Mouse (Mus musculus) midbrain, embryonic 12.5 days (tissue): Measurements from ENCODE around the gene Cyld. TPM values are rescaled to one million over a fixed set of nuclear protein-coding genes. Genes with fewer than 3 reads are reported as not detected.

Source experiments
- ATAC-seq: fragments of 200-750 bp; cut with Nextera tagmentation; 2 replicates; pipeline ENCODE4 v1.8.0; 2017; ENCODE audit warnings: low read depth, moderate TSS enrichment, moderate library complexity; ENCODE audit not compliant: low FRiP score
- H3K27ac ChIP-seq: fragments of 300-500 bp; sonication (generic); replicated peaks from 2 replicates; pipeline ENCODE4 v1.5.1; 2016; ENCODE audit warnings: mild to moderate bottlenecking
- H3K27me3 ChIP-seq: fragments of 300-500 bp; sonication (generic); 2 replicates; pipeline ENCODE4 v1.6.1; 2016; ENCODE audit warnings: mild to moderate bottlenecking
- H3K36me3 ChIP-seq: fragments of 300-500 bp; sonication (generic); 2 replicates; pipeline ENCODE4 v1.6.1; 2016
- H3K4me1 ChIP-seq: fragments of 300-500 bp; sonication (generic); 2 replicates; pipeline ENCODE4 v1.6.1; 2016
- H3K4me2 ChIP-seq: fragments of 300-500 bp; sonication (generic); replicated peaks from 2 replicates; pipeline ENCODE4 v1.6.1; 2016; ENCODE audit warnings: mild to moderate bottlenecking, moderate library complexity
- H3K4me3 ChIP-seq: fragments of 300-500 bp; sonication (generic); 2 replicates; pipeline ENCODE4 v1.5.1; 2016; ENCODE audit warnings: mild to moderate bottlenecking
- H3K9ac ChIP-seq: fragments of 300-500 bp; sonication (generic); replicated peaks from 2 replicates; pipeline ENCODE4 v1.6.1; 2016; ENCODE audit warnings: mild to moderate bottlenecking, moderate library complexity
- H3K9me3 ChIP-seq: fragments of 300-500 bp; sonication (generic); 2 replicates; pipeline ENCODE4 v1.6.1; 2016; ENCODE audit warnings: mild to moderate bottlenecking
- WGBS: fragments of 180-500 bp; shearing (Covaris S2); methylation state at CpG from one replicate; pipeline ENCODE4 v1.1.7; 2016; 5-methylcytosine and 5-hydroxymethylcytosine counted together
- polyA plus RNA-seq: library from polyadenylated mRNA; unstranded; fragments of >200 nt; fragmentation: Nextera tagmentation; extraction: Ambion mirVana; gene quantifications from 2 replicates; pipeline ENCODE4 v1.2.1, GENCODE M21; 2016

Gene Cyld
- polyA plus RNA-seq, 1 experiment from 2014 or later: 16.8 TPM

DNA sequence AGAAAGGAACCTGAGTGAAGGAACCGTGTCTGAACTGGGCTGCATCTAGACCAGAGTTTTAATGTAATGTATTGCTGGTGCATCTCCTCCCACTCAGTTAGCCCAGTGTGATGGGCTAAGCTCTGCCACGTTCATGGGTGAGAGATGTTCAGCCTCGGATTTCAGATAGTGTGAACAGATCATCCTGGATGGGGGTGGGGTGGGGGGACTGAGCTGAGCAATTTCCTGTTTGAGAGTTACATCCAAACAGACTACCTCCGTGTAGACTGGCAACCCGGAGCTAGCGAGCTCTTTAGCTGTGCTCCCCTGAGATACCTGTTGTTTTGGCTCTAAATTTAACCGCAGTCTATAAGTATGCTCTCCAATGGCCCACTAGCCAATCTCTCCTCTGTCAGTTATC is 4.9 kb upstream of the Cyld start:
- Histone ChIP-seq H3K27ac (no peak overlapping the region), H3K9me3 (no peaks in the 10 kb centered on the region), H3K4me3 (no peak overlapping the region), H3K9ac (no peak overlapping the region), H3K27me3 (peaks cover 4% of the 10 kb centered on the region; the same call in 1 of the 2 replicates), H3K4me1 (0 out of 2 replicates have a peak, but pooled peaks cover 6% of the 10 kb centered on the region), H3K36me3 (no peaks in the 10 kb centered on the region), H3K4me2 (no peak overlapping the region)
- 61% methylated on average over 7 of the region's 7 CpGs for WGBS
- no peak for ATAC-seq

- Histone ChIP-seq H3K27ac (no peak overlapping the region), H3K4me1 (peaks cover 11% of the 10 kb centered on the region), H3K9me3 (no peaks in the 10 kb centered on the region), H3K4me3 (no peak overlapping the region), H3K9ac (no peak overlapping the region), H3K27me3 (peaks cover 4% of the 10 kb centered on the region; the same call in 1 of the 2 replicates), H3K4me2 (no peak overlapping the region), H3K36me3 (no peaks in the 10 kb centered on the region)
- ATAC-seq: no peak
- 79% methylated on average over 6 of the region's 6 CpGs for WGBS
These were observed 4.0 kb upstream of the Cyld start for GRCm38 (mm10) chr8:88692866-88693265.

DNA sequence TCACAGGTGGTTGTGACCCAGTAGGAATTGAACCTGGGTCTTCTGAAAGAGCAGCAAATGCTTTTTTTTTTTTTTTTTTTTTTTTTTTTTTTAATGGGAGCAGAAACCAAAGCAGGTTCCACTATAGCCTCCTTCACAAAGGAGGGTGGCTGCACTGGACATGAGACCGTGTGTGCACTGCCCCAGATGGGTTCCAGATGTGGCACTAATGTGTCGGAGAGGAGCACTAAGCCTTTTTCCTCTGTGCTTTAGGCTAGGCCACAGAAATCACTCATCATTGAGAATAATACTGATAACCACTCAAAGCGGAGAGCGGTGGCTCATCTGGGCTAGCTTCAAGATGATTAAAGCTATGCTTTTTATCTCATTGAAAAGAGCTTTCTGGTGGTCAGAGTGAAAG is 3.5 kb upstream of the Cyld start:
- Histone ChIP-seq H3K27ac (no peak overlapping the region), H3K9me3 (no peaks in the 10 kb centered on the region), H3K4me2 (no peak overlapping the region), H3K4me3 (no peak overlapping the region), H3K27me3 (peaks cover 4% of the 10 kb centered on the region; the same call in 1 of the 2 replicates), H3K36me3 (no peaks in the 10 kb centered on the region), H3K9ac (no peak overlapping the region), H3K4me1 (peaks cover 13% of the 10 kb centered on the region)
- WGBS: 90% methylated on average over 4 of the region's 4 CpGs
- ATAC-seq: no peak

DNA sequence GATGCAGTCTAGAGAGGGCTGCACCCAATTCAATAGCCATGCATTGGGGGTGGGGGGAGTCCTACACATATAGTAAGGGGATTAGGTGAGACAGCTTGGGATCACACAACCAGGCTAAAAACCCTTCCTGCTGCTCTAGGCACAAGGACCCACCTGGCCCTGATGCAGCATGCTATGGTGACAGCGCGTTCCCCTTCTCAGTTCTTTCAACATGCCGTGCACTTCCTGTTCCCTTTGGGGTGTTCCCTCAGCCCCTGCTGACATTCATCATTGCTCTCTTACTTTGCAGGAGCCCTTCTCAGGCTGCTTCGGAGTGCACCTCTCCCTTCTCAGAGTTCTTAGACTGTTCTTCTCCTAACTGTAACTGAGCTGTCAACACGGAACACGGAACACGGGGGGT is 2.5 kb upstream of the Cyld start:
- H3K36me3 ChIP-seq: no peaks in the 10 kb centered on the region
- no peak for ATAC-seq
- H3K27me3 ChIP-seq: peaks cover 4% of the 10 kb centered on the region; the same call in 1 of the 2 replicates
- no peak overlapping the region for H3K27ac ChIP-seq
- H3K9me3 ChIP-seq: no peaks in the 10 kb centered on the region
- H3K4me3 ChIP-seq: no peak overlapping the region
- no peak overlapping the region for H3K9ac ChIP-seq
- no peak overlapping the region for H3K4me2 ChIP-seq
- H3K4me1 ChIP-seq: peaks cover 13% of the 10 kb centered on the region
- 86% methylated on average over 7 of the region's 7 CpGs for WGBS

DNA sequence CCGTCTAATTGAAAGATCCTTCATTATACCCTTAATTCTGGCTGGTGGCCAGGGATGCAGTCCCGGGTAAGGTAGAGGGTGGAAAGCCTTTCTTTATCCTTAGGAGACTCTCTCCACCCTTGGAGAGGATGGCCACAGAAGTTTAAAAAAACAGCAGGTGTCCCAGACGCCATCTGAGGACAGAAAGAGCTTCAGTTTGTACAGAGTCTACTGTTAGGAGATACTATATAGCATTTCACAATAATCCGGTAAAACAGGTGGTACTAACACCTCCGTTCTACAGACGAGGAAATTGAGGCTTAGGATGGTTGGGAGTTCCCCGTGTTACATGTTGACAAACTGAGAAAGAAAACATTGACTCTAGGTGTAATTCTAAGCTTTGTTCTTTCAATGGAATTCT is 600 bp upstream of the Cyld start:
- peak; percentile 7; the same call in 1 of the 2 replicates for ATAC-seq

DNA sequence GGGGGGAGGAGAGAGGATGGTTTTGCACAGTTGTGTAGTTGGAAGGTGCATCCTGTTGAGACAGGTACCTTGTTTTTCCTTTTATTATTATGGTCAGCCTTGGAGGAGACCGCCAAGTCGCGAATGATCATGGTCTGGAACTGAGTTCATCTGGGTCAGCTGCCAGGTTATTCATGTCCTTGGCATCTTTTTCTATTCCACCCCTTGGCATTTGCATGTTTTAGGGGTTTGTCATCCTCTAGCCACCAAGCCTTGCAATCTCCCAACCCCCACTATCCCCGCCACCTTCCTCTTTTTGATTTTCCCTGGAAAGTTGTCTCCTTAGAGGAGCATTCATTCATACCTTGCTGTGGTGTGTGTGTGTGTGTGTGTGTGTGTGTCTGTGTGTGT is 809 bp downstream of the Cyld start:
- Histone ChIP-seq H3K4me2 (peak overlapping the region; percentile 94), H3K27ac (no peak overlapping the region), H3K4me1 (peaks cover 13% of the 10 kb centered on the region), H3K36me3 (no peaks in the 10 kb centered on the region), H3K27me3 (peaks cover 4% of the 10 kb centered on the region; the same call in 1 of the 2 replicates), H3K9ac (peak overlapping the region; percentile 85), H3K9me3 (no peaks in the 10 kb centered on the region), H3K4me3 (peak overlapping the region; percentile 86)
- 8% methylated on average over 4 of the region's 4 CpGs for WGBS
- no peak for ATAC-seq

More for the DNA sequence above, 600 bp upstream of the Cyld start:
- Histone ChIP-seq H3K4me1 (peaks cover 13% of the 10 kb centered on the region), H3K9me3 (no peaks in the 10 kb centered on the region), H3K4me3 (peak overlapping the region; percentile 86), H3K36me3 (no peaks in the 10 kb centered on the region), H3K4me2 (peak overlapping the region; percentile 94), H3K27ac (no peak overlapping the region), H3K27me3 (peaks cover 4% of the 10 kb centered on the region; the same call in 1 of the 2 replicates), H3K9ac (peak overlapping the region; percentile 24)
- WGBS: 31% methylated on average over 7 of the region's 7 CpGs

DNA sequence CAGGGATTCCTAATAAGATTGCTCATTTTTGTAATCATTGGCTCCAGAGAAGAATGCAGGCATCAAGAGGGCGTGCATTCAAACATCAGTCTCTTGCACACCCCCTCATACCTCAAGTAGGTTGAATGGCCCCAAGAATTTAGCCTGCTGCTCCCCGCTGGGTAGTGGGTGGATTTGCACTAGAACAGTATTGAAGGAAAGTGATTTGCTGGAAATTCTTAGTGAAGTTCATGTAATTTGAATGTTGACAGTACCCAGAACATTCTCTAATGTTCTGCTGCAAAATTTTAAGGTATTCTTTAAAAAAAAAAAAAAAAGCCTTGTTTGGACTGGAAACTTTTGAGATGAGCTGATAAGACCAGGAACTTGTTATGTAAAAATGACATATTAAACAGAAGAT is 1.2 kb downstream of the Cyld start:
- Histone ChIP-seq H3K27me3 (peaks cover 4% of the 10 kb centered on the region; the same call in 1 of the 2 replicates), H3K27ac (no peak overlapping the region), H3K9me3 (no peaks in the 10 kb centered on the region), H3K4me1 (peaks cover 13% of the 10 kb centered on the region), H3K4me3 (peak overlapping the region; percentile 86), H3K4me2 (peak overlapping the region; percentile 94), H3K9ac (peak overlapping the region; percentile 85), H3K36me3 (no peaks in the 10 kb centered on the region)
- no peak for ATAC-seq
- WGBS: 40% methylated on average over 2 of the region's 2 CpGs

- Histone ChIP-seq H3K36me3 (no peaks in the 10 kb centered on the region), H3K4me1 (peaks cover 8% of the 10 kb centered on the region), H3K9me3 (no peaks in the 10 kb centered on the region), H3K9ac (no peak overlapping the region), H3K27ac (no peak overlapping the region), H3K4me3 (no peak overlapping the region), H3K4me2 (no peak overlapping the region), H3K27me3 (no peaks in the 10 kb centered on the region)
- no peak for ATAC-seq
- 50% methylated on average over 2 of the region's 2 CpGs for WGBS
These were observed 4.8 kb downstream of the Cyld start for GRCm38 (mm10) chr8:88701611-88702010.

- Histone ChIP-seq H3K9ac (no peak overlapping the region), H3K4me2 (no peak overlapping the region), H3K4me1 (peaks cover 3% of the 10 kb centered on the region), H3K36me3 (no peaks in the 10 kb centered on the region), H3K9me3 (no peaks in the 10 kb centered on the region), H3K27ac (no peak overlapping the region), H3K4me3 (no peak overlapping the region), H3K27me3 (no peaks in the 10 kb centered on the region)
- WGBS: 79% methylated on average over 3 of the region's 3 CpGs
- ATAC-seq: no peak
These were observed 6.0 kb downstream of the Cyld start for GRCm38 (mm10) chr8:88702816-88703215.

DNA sequence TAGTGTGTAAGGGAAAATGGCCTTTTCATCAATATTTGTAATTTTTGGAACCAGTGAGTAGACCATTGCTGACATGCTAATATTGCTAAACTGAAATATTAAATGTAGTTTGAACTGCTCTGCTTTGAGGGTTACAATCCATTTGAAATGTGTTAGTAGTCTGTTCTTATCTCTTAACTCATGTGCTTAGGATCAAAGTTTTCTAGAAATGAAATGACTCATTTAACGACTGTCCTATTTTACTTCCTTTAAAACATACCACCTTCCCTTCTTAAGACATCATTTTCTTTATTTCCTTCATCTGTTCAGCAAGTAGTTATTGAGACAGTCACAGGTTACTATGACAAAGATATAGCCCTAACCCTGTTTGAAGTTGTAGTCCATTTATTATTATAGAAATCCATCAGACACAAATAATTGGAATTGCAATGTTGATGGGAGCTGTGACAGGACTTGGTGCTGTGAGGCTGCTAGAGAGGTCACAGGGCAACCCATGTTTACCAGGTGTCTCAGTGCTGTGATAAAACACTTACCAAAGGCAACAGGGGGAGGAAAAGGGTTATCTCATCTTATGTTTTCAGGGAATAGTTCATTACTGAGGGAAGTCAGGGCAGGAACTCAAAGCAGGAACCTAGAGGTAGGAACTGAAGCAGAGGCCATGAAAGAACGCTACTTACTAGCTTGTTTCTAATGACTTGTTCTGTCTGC is 26.6 kb downstream of the Cyld start:
- Histone ChIP-seq H3K36me3 (peaks cover 9% of the 10 kb centered on the region), H3K4me1 (no peaks in the 10 kb centered on the region), H3K4me2 (no peak overlapping the region), H3K9ac (no peak overlapping the region), H3K4me3 (no peak overlapping the region), H3K27me3 (no peaks in the 10 kb centered on the region), H3K9me3 (no peaks in the 10 kb centered on the region), H3K27ac (no peak overlapping the region)
- ATAC-seq: no peak
- 95% methylated on average over 2 of the region's 2 CpGs for WGBS

DNA sequence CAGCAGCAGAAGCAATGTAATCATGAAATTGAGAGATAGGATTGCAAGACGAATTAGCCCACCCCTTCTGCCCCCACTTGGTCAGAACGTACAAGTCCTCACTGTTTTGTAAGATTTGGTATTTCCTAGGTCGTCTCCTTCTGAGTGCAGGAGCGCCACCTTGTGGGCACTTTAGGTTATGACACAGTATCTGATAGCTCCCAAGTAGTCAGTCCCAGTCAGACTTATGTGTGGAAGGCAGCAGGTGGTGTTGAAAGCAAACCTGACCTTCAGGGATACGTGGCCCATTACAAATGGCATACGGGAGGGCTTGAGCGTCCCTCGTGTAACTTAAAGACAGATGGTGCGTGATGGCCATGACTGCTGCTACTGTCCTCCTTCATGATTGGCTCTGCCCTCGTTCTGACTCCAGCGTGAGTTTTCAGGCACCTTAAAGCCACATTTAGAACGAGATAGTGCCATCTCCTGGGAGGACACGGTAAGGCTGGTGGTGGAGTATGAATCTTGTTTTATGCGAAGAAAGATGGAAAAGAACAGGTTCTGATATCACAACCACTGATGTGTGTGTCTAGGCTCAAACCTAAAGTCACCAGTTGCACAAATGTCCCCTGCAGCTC is 58.5 kb downstream of the Cyld start:
- peak; percentile 58; the same call in 1 of the 2 replicates for ATAC-seq
- Histone ChIP-seq H3K4me2 (peak overlapping the region; percentile 39), H3K36me3 (no peaks in the 10 kb centered on the region), H3K27ac (no peak overlapping the region), H3K9me3 (no peaks in the 10 kb centered on the region), H3K4me1 (0 out of 2 replicates have a peak, but pooled peaks cover 5% of the 10 kb centered on the region), H3K4me3 (no peak overlapping the region), H3K27me3 (peaks cover 10% of the 10 kb centered on the region), H3K9ac (no peak overlapping the region)
- WGBS: 2% methylated on average over 14 of the region's 14 CpGs

DNA sequence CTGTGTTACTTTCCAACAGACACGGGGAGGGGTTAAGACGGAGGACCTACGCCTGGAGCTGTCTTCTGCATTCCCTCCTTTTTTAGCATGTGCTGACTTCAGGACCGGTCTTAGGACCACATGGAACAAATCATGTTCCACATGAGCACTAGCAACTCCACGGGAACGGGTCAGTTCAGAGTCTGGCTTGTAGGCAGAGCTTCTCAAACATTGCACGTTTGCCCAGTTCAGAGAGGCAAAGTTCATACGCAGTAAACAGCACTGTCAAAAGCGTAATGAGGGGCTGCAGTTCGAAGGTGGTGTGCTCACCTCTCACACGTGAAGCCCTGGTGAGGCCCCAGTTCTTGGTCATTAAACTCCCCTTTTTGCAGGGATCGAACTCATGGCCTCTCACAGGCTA is 65.2 kb downstream of the Cyld start:
- H3K27ac ChIP-seq: no peak overlapping the region
- no peaks in the 10 kb centered on the region for H3K4me1 ChIP-seq
- 89% methylated on average over 12 of the region's 12 CpGs for WGBS
- no peaks in the 10 kb centered on the region for H3K27me3 ChIP-seq
- no peak overlapping the region for H3K9ac ChIP-seq
- ATAC-seq: no peak
- no peaks in the 10 kb centered on the region for H3K36me3 ChIP-seq
- no peak overlapping the region for H3K4me2 ChIP-seq
- no peak overlapping the region for H3K4me3 ChIP-seq
- H3K9me3 ChIP-seq: no peaks in the 10 kb centered on the region
